Mouse (Mus musculus): ENCODE measurements around the gene Tmem199. TPM values are rescaled to one million over a fixed set of nuclear protein-coding genes. Genes with fewer than 3 reads are reported as not detected.

Gene Tmem199
- 17.1 TPM for polyA plus RNA-seq (2017; shearing (Covaris generic))

GRCm38 (mm10) chr11:78512025-78512957, at the start of gene Tmem199, which contains the start of gene Poldip2:
Gene Tmem199, minus strand, starts transcription at chr11:78512172.
Gene Poldip2, plus strand, starts transcription at chr11:78512193.

GRCm38 (mm10) chr11:78550168-78551058, 38.4 kb upstream of the Tmem199 start, which contains the start of gene Tmem97:
Gene Tmem97, minus strand, starts transcription at chr11:78550777.

GRCm38 (mm10) chr11:78536080-78536689, 24.2 kb upstream of the Tmem199 start, which contains the start of the genes Tnfaip1 and Ift20:
Gene Tnfaip1, minus strand, starts transcription at chr11:78536332.
Gene Ift20, plus strand, starts transcription at chr11:78536361.

GRCm38 (mm10) chr11:78502909-78503650, 8.9 kb downstream of the Tmem199 start, which contains the start of gene Sebox:
Gene Sebox, plus strand, starts transcription at chr11:78503447.

GRCm38 (mm10) chr11:78499004-78499403, 13.0 kb downstream of the Tmem199 start, which contains the start of gene Vtn:
Gene Vtn, plus strand, starts transcription at chr11:78499091.

GRCm38 (mm10) chr11:78497544-78498522, 14.1 kb downstream of the Tmem199 start, which contains the start of gene Sarm1:
Gene Sarm1, minus strand, starts transcription at chr11:78497754.

GRCm38 (mm10) chr11:78465568-78466180, 46.3 kb downstream of the Tmem199 start, which contains the start of gene Slc46a1:
Gene Slc46a1, plus strand, starts transcription at chr11:78465697.

Other genes with a start within 250 kb of the Tmem199 start
- gene BC030499, start 221.3 kb downstream of the Tmem199 start, polyA plus RNA-seq (2017; shearing (Covaris generic)) = 0.52 TPM
- 0.88 TPM for gene Spag5, start 210.6 kb downstream of the Tmem199 start, polyA plus RNA-seq (2017; shearing (Covaris generic))
- 6.8 TPM for gene Aldoc, start 189.2 kb downstream of the Tmem199 start, polyA plus RNA-seq (2017; shearing (Covaris generic))
- gene Pigs, start 183.8 kb downstream of the Tmem199 start, polyA plus RNA-seq (2017; shearing (Covaris generic)) = 69.6 TPM
- gene Unc119, start 168.7 kb downstream of the Tmem199 start, polyA plus RNA-seq (2017; shearing (Covaris generic)) = 29.6 TPM
- gene Foxn1, start 125.6 kb downstream of the Tmem199 start, polyA plus RNA-seq (2017; shearing (Covaris generic)) = 0.30 TPM
- gene Slc13a2, start 90.0 kb downstream of the Tmem199 start, polyA plus RNA-seq (2017; shearing (Covaris generic)) = not detected
- 0.62 TPM for gene Slc46a1, start 46.5 kb downstream of the Tmem199 start, polyA plus RNA-seq (2017; shearing (Covaris generic))
- gene Sarm1, start 14.4 kb downstream of the Tmem199 start, polyA plus RNA-seq (2017; shearing (Covaris generic)) = 2.6 TPM
- not detected for gene Vtn, start 13.1 kb downstream of the Tmem199 start, polyA plus RNA-seq (2017; shearing (Covaris generic))
- gene Sebox, start 8.7 kb downstream of the Tmem199 start, polyA plus RNA-seq (2017; shearing (Covaris generic)) = not detected
- gene Poldip2, start within 50 bp of the Tmem199 start, polyA plus RNA-seq (2017; shearing (Covaris generic)) = 33.7 TPM
- 15.2 TPM for gene Tnfaip1, start 24.2 kb upstream of the Tmem199 start, polyA plus RNA-seq (2017; shearing (Covaris generic))
- 61.7 TPM for gene Ift20, start 24.2 kb upstream of the Tmem199 start, polyA plus RNA-seq (2017; shearing (Covaris generic))
- gene Tmem97, start 38.6 kb upstream of the Tmem199 start, polyA plus RNA-seq (2017; shearing (Covaris generic)) = 16.8 TPM
- gene Nlk, start 185.2 kb upstream of the Tmem199 start, polyA plus RNA-seq (2017; shearing (Covaris generic)) = 5.7 TPM
- 20.7 TPM for gene Ccnq, start 239.6 kb upstream of the Tmem199 start, polyA plus RNA-seq (2017; shearing (Covaris generic))

Data from effector memory CD4-positive, alpha-beta T cell, adult 7 months (primary cell).